ENCODE assay signal across 8 mouse cellular contexts in the genomic region with DNA sequence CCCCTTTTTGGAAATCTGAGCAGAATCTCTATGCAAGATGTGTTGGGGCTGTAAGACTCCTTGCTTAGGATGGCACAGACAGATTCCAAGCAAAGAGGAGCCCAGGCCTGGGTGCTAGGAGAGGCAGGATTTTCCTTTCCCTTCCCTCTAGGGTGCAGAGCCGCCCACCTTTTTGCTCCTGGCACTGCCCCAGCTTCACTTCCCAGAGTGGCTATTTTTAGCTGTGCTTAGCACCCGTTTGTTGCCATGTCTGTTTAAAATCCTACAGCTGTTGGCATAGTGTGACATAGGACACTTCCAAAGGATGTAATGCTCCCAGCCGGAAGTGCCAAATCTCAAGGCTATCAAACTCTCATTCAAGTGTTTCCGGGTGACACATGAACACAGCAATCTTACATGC.
DNase-seq lines count a peak whose midpoint lies in the region; ATAC-seq lines count a peak whose summit lies in the region.

No protein-coding gene starts in this region.

- H3K9ac ChIP-seq in neural tube, embryonic 11.5 days (ENCODE audit: low read length), result peak overlapping the region; percentile 14; the same call in 1 of the 2 replicates
- no peak overlapping the region for H3K9ac ChIP-seq in neural tube, embryonic 15.5 days (replicated peaks)

- peaks cover 31% of the 10 kb centered on the region for H3K4me1 ChIP-seq in neural tube, embryonic 11.5 days (ENCODE audit: control insufficient read depth, insufficient read depth, low read length)
- H3K4me1 ChIP-seq in neural tube, embryonic 15.5 days, result peaks cover 35% of the 10 kb centered on the region

- H3K4me2 ChIP-seq in neural tube, embryonic 11.5 days (ENCODE audit: low read depth), result no peak overlapping the region
- H3K4me2 ChIP-seq in neural tube, embryonic 15.5 days, result no peak overlapping the region

- no peak overlapping the region for H3K4me3 ChIP-seq in neural tube, embryonic 11.5 days (ENCODE audit: low read depth, low read length)
- no peak overlapping the region for H3K4me3 ChIP-seq in neural tube, embryonic 15.5 days (replicated peaks)

- H3K27me3 ChIP-seq in neural tube, embryonic 11.5 days (ENCODE audit: control insufficient read depth, insufficient read depth, low read length), result no peaks in the 10 kb centered on the region
- H3K27me3 ChIP-seq in neural tube, embryonic 15.5 days (replicated peaks), result no peaks in the 10 kb centered on the region

- 0 out of 2 replicates have a peak, but pooled peaks cover 2% of the 10 kb centered on the region for H3K36me3 ChIP-seq in neural tube, embryonic 11.5 days (ENCODE audit: control insufficient read depth, insufficient read depth, low read length)
- H3K36me3 ChIP-seq in neural tube, embryonic 15.5 days, result no peaks in the 10 kb centered on the region

- ATAC-seq in neural tube, embryonic 11.5 days (ENCODE audit: insufficient read depth, low FRiP score, low TSS enrichment), result no peak
- no peak for ATAC-seq in neural tube, embryonic 15.5 days (ENCODE audit: low FRiP score)
- ATAC-seq in cerebellum, adult (ENCODE audit: insufficient number of reproducible peaks, low FRiP score, low TSS enrichment), result no peak

- peak; percentile 37 for DNase-seq in adrenal gland, postnatal 14 days
- no peak for DNase-seq in adrenal gland, adult 18-20 months (ENCODE audit: low spot score in 2 of 2)
- DNase-seq in neural tube, embryonic 11.5 days (ENCODE audit: low spot score), result no peak
- DNase-seq in layer of hippocampus, postnatal 10 days (ENCODE audit: low spot score in 2 of 2), result peak; percentile 44 to 49
- DNase-seq in right cerebral cortex, postnatal 4 days, result peak; percentile 43
- no peak for DNase-seq in embryo, embryonic 10.5 days (ENCODE audit: low spot score)

- 64% methylated on average over 4 of the region's 4 CpGs for WGBS in neural tube, embryonic 11.5 days
- 45% methylated on average over 4 of the region's 4 CpGs for WGBS in neural tube, embryonic 15.5 days

- no peaks in the 10 kb centered on the region for H3K9me3 ChIP-seq in neural tube, embryonic 11.5 days (ENCODE audit: control insufficient read depth, low read length)
- no peaks in the 10 kb centered on the region for H3K9me3 ChIP-seq in neural tube, embryonic 15.5 days (replicated peaks)

- no peak overlapping the region for H3K27ac ChIP-seq in neural tube, embryonic 11.5 days (ENCODE audit: low read depth, low read length)
- H3K27ac ChIP-seq in neural tube, embryonic 15.5 days (replicated peaks), result no peak overlapping the region

Comparison
In these comparisons a context has a peak if more than half of its experiments do, and no peak if none do; other contexts are left out.
1. DNase-seq: peak in adrenal gland, postnatal 14 days (single experiment), layer of hippocampus, postnatal 10 days (2 of 2) and right cerebral cortex, postnatal 4 days (single experiment); none in adrenal gland, adult 18-20 months (0 of 2), neural tube, embryonic 11.5 days (single experiment) and embryo, embryonic 10.5 days (single experiment).